Mouse (Mus musculus) hindbrain, embryonic 14.5 days (tissue): ENCODE measurements at regions not wholly inside any gene's neighbourhood (a gene's known extent, or its start where the extent isn't known, plus 50 kb on each side); places are given as distances from the start of the nearest gene placed in this dataset.

Experiments
- ATAC-seq: fragments of 200-750 bp; cut with Nextera tagmentation; 2 replicates; pipeline ENCODE4 v1.8.0; 2017; ENCODE audit warnings: moderate number of reproducible peaks, mild to moderate bottlenecking, moderate TSS enrichment, moderate library complexity; ENCODE audit not compliant: low FRiP score
- DNase-seq: peaks from one replicate; pipeline ENCODE4 v3.0.0-alpha.2; 2015; ENCODE audit warnings: low spot score
- H3K27ac ChIP-seq: fragments of 300-500 bp; sonication (generic); 2 replicates; pipeline ENCODE4 v1.5.1; 2014; ENCODE audit warnings: mild to moderate bottlenecking, moderate library complexity
- H3K27me3 ChIP-seq: fragments of 300-500 bp; sonication (generic); 2 replicates; pipeline ENCODE4 v1.6.1; 2014; ENCODE audit warnings: mild to moderate bottlenecking, low read length, mixed read lengths; ENCODE audit not compliant: control insufficient read depth, insufficient read depth
- H3K36me3 ChIP-seq: fragments of 300-500 bp; sonication (generic); replicated peaks from 2 replicates; pipeline ENCODE4 v1.6.1; 2014; ENCODE audit not compliant: control insufficient read depth, insufficient read depth
- H3K4me1 ChIP-seq: fragments of 300-500 bp; sonication (generic); replicated peaks from 2 replicates; pipeline ENCODE4 v1.6.1; 2014; ENCODE audit warnings: antibody characterized with exemption, low read length, mixed read lengths; ENCODE audit not compliant: control insufficient read depth, insufficient read depth
- H3K4me2 ChIP-seq: fragments of 300-500 bp; sonication (generic); replicated peaks from 2 replicates; pipeline ENCODE4 v1.6.1; 2014; ENCODE audit warnings: mild to moderate bottlenecking, moderate library complexity
- H3K4me3 ChIP-seq: fragments of 300-500 bp; sonication (generic); replicated peaks from 2 replicates; pipeline ENCODE4 v1.5.1; 2014; ENCODE audit warnings: mild to moderate bottlenecking, low read length
- H3K9ac ChIP-seq: fragments of 300-500 bp; sonication (generic); 2 replicates; pipeline ENCODE4 v1.6.1; 2014
- H3K9me3 ChIP-seq: fragments of 300-500 bp; sonication (generic); 2 replicates; pipeline ENCODE4 v1.6.1; 2016; ENCODE audit warnings: low read length; ENCODE audit not compliant: control insufficient read depth
- WGBS: fragments of 180-500 bp; shearing (Covaris S2); extraction: QIAGEN DNeasy Blood & Tissue Kit; methylation state at CpG from one replicate; pipeline ENCODE4 v1.1.7; 2014; 5-methylcytosine and 5-hydroxymethylcytosine counted together

GRCm38 (mm10) chr12:13639336-13639735, 370.4 kb downstream of the Nbas start:
- 53% methylated on average over 1 of the region's 1 CpGs for WGBS
- Histone ChIP-seq H3K27ac (no peak overlapping the region), H3K4me1 (no peaks in the 10 kb centered on the region), H3K4me3 (no peak overlapping the region), H3K27me3 (no peaks in the 10 kb centered on the region), H3K9me3 (no peaks in the 10 kb centered on the region), H3K9ac (no peak overlapping the region), H3K36me3 (no peaks in the 10 kb centered on the region), H3K4me2 (no peak overlapping the region)
- DNase-seq (no peak), ATAC-seq (no peak)
